ENCODE assay signal across 25 mouse cellular contexts in genomic region chr9:116277736-116278135, GRCm38 (mm10).
DNase-seq lines count a peak whose midpoint lies in the region; TF ChIP-seq lines count a peak whose summit lies in the region.
"Had no signal": no experiment of that assay in that cellular context is flagged by ENCODE, and none has a peak within 500 bp of the region (broad histone marks: within the 10 kb centered on the region; RNA-seq: fewer than 3 reads in every experiment).

No protein-coding gene starts in this region.

- intact Hi-C loops in gastrocnemius, adult 2 months (cut with DNase I), result no loop called here
- intact Hi-C loops in heart, postnatal 14 days (cut with DNase I), result no loop called here

- no peak for TF ChIP-seq POLR2A in lung, adult 2 months (IDR thresholded peaks at IDR 0.05; ENCODE audit: borderline replicate concordance, extremely low read depth, low read depth, low read length)

- TF ChIP-seq CTCF in gastrocnemius, adult 2 months (IDR thresholded peaks at IDR 0.05), result no peak
- TF ChIP-seq CTCF in lung, adult 2 months (IDR thresholded peaks at IDR 0.05; ENCODE audit: insufficient read depth, low read length), result no peak

- H3K4me1 ChIP-seq in lung, adult 2 months (ENCODE audit: control insufficient read depth, insufficient read depth, low read length), result peaks cover 9% of the 10 kb centered on the region
- H3K4me1 ChIP-seq: kidney, embryonic 15.5 days; liver, embryonic 15.5 days; midbrain, embryonic 10.5 days had no signal

- no peak overlapping the region for H3K4me3 ChIP-seq in gastrocnemius, adult 2 months
- H3K4me3 ChIP-seq in lung, adult 2 months (replicated peaks; ENCODE audit: extremely low read depth, low read depth, low read length), result no peak overlapping the region
- H3K4me3 ChIP-seq: erythroblast, embryonic 14.5 days; heart, embryonic 13.5 days; kidney, embryonic 15.5 days; liver, embryonic 15.5 days; midbrain, embryonic 10.5 days had no signal

- WGBS in lung, adult 2 months, result 49% methylated on average over 3 of the region's 3 CpGs

- no peak for DNase-seq in gastrocnemius, adult 2 months
- no peak for DNase-seq in gastrocnemius, postnatal 25 days
- peak; percentile 43 to 44 for DNase-seq in heart, adult 9 months (ENCODE audit: low spot score in 2 of 2)
- DNase-seq in heart, postnatal 14 days, result no peak
- DNase-seq in lung, postnatal 14 days, result peak; percentile 34
- no peak for DNase-seq in lung, adult 2 months
- peak; percentile 31 for DNase-seq in skeletal muscle tissue, adult 2 months (ENCODE audit: low read depth, low spot score)
- no peak for DNase-seq in ovary, postnatal 14 days (ENCODE audit: low spot score)
- DNase-seq: adrenal gland, postnatal 36 days; cerebellum, adult 2 months; cerebellum, postnatal 14 days; forebrain, postnatal 0 days; gastrocnemius, postnatal 36 days; kidney, postnatal 25 days; liver; right cerebral cortex, postnatal 4 days; thymus, adult 2 months; thymus, postnatal 36 days had no signal

- peak overlapping the region; percentile 41 for H3K27ac ChIP-seq in gastrocnemius, adult 2 months
- H3K27ac ChIP-seq: heart, embryonic 13.5 days; hindbrain, embryonic 14.5 days; kidney, embryonic 15.5 days; liver, embryonic 15.5 days; macrophage; midbrain, embryonic 10.5 days had no signal

Comparison
In these comparisons a context has a peak if more than half of its experiments do, and no peak if none do; other contexts are left out.
1. DNase-seq: peak in heart, adult 9 months (2 of 2), lung, postnatal 14 days (single experiment) and skeletal muscle tissue, adult 2 months (single experiment); none in gastrocnemius, adult 2 months (single experiment), gastrocnemius, postnatal 25 days (single experiment), heart, postnatal 14 days (0 of 2), lung, adult 2 months (single experiment) and ovary, postnatal 14 days (single experiment).